Mouse (Mus musculus) midbrain, postnatal 0 days (tissue): ENCODE measurements around the gene Afdn. TPM values are rescaled to one million over a fixed set of nuclear protein-coding genes. Genes with fewer than 3 reads are reported as not detected.

Source experiments
- ATAC-seq: fragments of 200-750 bp; cut with Nextera tagmentation; 2 replicates; pipeline ENCODE4 v1.8.0; 2017; ENCODE audit warnings: moderate number of reproducible peaks, mild to moderate bottlenecking, moderate TSS enrichment, moderate library complexity; ENCODE audit not compliant: low FRiP score
- DNase-seq: peaks from one replicate; pipeline ENCODE4 v3.0.0-alpha.2; 2015; ENCODE audit warnings: low spot score
- H3K27ac ChIP-seq: fragments of 300-500 bp; sonication (generic); 2 replicates; pipeline ENCODE4 v1.5.1; 2014; ENCODE audit warnings: low read depth, mild to moderate bottlenecking, low read length, mixed read lengths
- H3K27me3 ChIP-seq: fragments of 300-500 bp; sonication (generic); 2 replicates; pipeline ENCODE4 v1.6.1; 2014; ENCODE audit warnings: low read length, control low read depth, mixed read lengths; ENCODE audit not compliant: insufficient read depth
- H3K36me3 ChIP-seq: fragments of 300-500 bp; sonication (generic); 2 replicates; pipeline ENCODE4 v1.6.1; 2014; ENCODE audit warnings: low read length, control low read depth, mixed read lengths; ENCODE audit not compliant: insufficient read depth
- H3K4me1 ChIP-seq: fragments of 300-500 bp; sonication (generic); 2 replicates; pipeline ENCODE4 v1.6.1; 2014; ENCODE audit warnings: mild to moderate bottlenecking, control low read depth, antibody characterized with exemption, low read length, mixed read lengths; ENCODE audit not compliant: insufficient read depth
- H3K4me2 ChIP-seq: fragments of 300-500 bp; sonication (generic); 2 replicates; pipeline ENCODE4 v1.6.1; 2014; ENCODE audit warnings: low read depth, mild to moderate bottlenecking, low read length, mixed read lengths; ENCODE audit not compliant: poor library complexity, severe bottlenecking
- H3K4me3 ChIP-seq: fragments of 300-500 bp; sonication (generic); 2 replicates; pipeline ENCODE4 v1.5.1; 2014; ENCODE audit warnings: low read depth, mild to moderate bottlenecking, low read length, moderate library complexity
- H3K9ac ChIP-seq: fragments of 300-500 bp; sonication (generic); replicated peaks from 2 replicates; pipeline ENCODE4 v1.6.1; 2014; ENCODE audit warnings: mild to moderate bottlenecking, low read length, moderate library complexity, mixed read lengths; ENCODE audit not compliant: poor library complexity, severe bottlenecking
- H3K9me3 ChIP-seq: fragments of 300-500 bp; sonication (generic); 2 replicates; pipeline ENCODE4 v1.6.1; 2016; ENCODE audit warnings: low read length, control low read depth
- CTCF ChIP-seq: IDR thresholded peaks from 2 replicates; pipeline ENCODE4 v1.5.1; 2016; ENCODE audit warnings: antibody characterized with exemption, mild to moderate bottlenecking
- WGBS: fragments of 180-500 bp; shearing (Covaris S2); extraction: QIAGEN DNeasy Blood & Tissue Kit; methylation state at CpG from one replicate; pipeline ENCODE4 v1.1.7; 2014; 5-methylcytosine and 5-hydroxymethylcytosine counted together
- polyA plus RNA-seq: library from polyadenylated mRNA; unstranded; fragments of >200 nt; fragmentation: Nextera tagmentation; extraction: Ambion mirVana; gene quantifications from 2 replicates; pipeline ENCODE4 v1.2.1, GENCODE M21; 2015
- total RNA-seq: library from RNA; depleted of rRNA; stranded (reverse); fragments of >200 nt; gene quantifications from 2 replicates; pipeline ENCODE4 v1.2.3, GENCODE M21; 2014

Afdn gene
- total and polyA plus RNA-seq, 2 experiments from 2014 or later, result 100 to 138 TPM

DNA sequence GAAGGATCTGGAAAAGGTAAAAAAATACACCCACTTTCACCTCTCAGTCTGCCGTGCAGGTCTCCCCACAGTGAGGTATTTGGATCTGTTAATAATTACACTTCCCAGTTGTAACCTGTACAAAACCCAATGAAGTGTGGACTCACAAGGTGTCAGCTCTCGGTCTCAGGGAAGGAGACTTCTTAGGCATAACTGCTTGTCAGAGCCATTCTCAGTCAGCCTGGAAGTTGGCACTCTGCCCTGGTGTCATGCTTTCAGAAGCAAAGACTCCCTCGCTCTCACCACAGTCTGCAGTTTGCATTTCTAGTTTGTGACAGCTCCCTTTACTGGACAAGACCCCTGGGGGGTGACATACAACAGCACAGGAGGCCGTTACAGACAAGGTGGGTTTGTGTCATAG lies 15.5 kb upstream of the Afdn start:
- no peak overlapping the region for H3K9ac ChIP-seq
- H3K36me3 ChIP-seq, result no peaks in the 10 kb centered on the region
- H3K4me1 ChIP-seq, result peaks cover 7% of the 10 kb centered on the region; the same call in 1 of the 2 replicates
- TF ChIP-seq CTCF, result no peak
- ATAC-seq (no peak), DNase-seq (peak; percentile 70)
- 44% methylated on average over 4 of the region's 4 CpGs for WGBS
- no peak overlapping the region for H3K4me2 ChIP-seq
- no peaks in the 10 kb centered on the region for H3K9me3 ChIP-seq
- no peak overlapping the region for H3K27ac ChIP-seq
- H3K27me3 ChIP-seq, result no peaks in the 10 kb centered on the region
- no peak overlapping the region for H3K4me3 ChIP-seq

GRCm38 (mm10) chr17:13745373-13745772 lies 15.0 kb upstream of the Afdn start:
- Histone ChIP-seq H3K27ac (no peak overlapping the region), H3K4me1 (peaks cover 7% of the 10 kb centered on the region; the same call in 1 of the 2 replicates), H3K9ac (no peak overlapping the region), H3K9me3 (no peaks in the 10 kb centered on the region), H3K4me2 (no peak overlapping the region), H3K4me3 (no peak overlapping the region), H3K27me3 (no peaks in the 10 kb centered on the region), H3K36me3 (no peaks in the 10 kb centered on the region)
- peak; percentile 57 for DNase-seq
- 44% methylated on average over 2 of the region's 2 CpGs for WGBS
- no peak for TF ChIP-seq CTCF
- peak; percentile 62; the same call in 1 of the 2 replicates for ATAC-seq

GRCm38 (mm10) chr17:13746330-13746729 lies 14.0 kb upstream of the Afdn start:
- Histone ChIP-seq H3K4me3 (no peak overlapping the region), H3K27ac (no peak overlapping the region), H3K4me1 (peaks cover 7% of the 10 kb centered on the region; the same call in 1 of the 2 replicates), H3K9me3 (no peaks in the 10 kb centered on the region), H3K27me3 (no peaks in the 10 kb centered on the region), H3K4me2 (no peak overlapping the region), H3K36me3 (no peaks in the 10 kb centered on the region), H3K9ac (no peak overlapping the region)
- TF ChIP-seq CTCF, result no peak
- WGBS, result 73% methylated on average over 6 of the region's 6 CpGs
- no peak for ATAC-seq
- DNase-seq, result no peak

GRCm38 (mm10) chr17:13747681-13748080 lies 12.7 kb upstream of the Afdn start:
- no peak overlapping the region for H3K9ac ChIP-seq
- TF ChIP-seq CTCF, result no peak
- ATAC-seq (no peak), DNase-seq (no peak)
- H3K4me3 ChIP-seq, result no peak overlapping the region
- no peak overlapping the region for H3K27ac ChIP-seq
- peaks cover 7% of the 10 kb centered on the region; the same call in 1 of the 2 replicates for H3K4me1 ChIP-seq
- WGBS, result 89% methylated on average over 9 of the region's 9 CpGs
- H3K4me2 ChIP-seq, result no peak overlapping the region
- no peaks in the 10 kb centered on the region for H3K27me3 ChIP-seq
- no peaks in the 10 kb centered on the region for H3K9me3 ChIP-seq
- no peaks in the 10 kb centered on the region for H3K36me3 ChIP-seq

GRCm38 (mm10) chr17:13749027-13749426 lies 11.3 kb upstream of the Afdn start:
- Histone ChIP-seq H3K27ac (no peak overlapping the region), H3K9ac (no peak overlapping the region), H3K27me3 (no peaks in the 10 kb centered on the region), H3K4me3 (no peak overlapping the region), H3K36me3 (no peaks in the 10 kb centered on the region), H3K4me1 (peaks cover 7% of the 10 kb centered on the region; the same call in 1 of the 2 replicates), H3K4me2 (no peak overlapping the region), H3K9me3 (no peaks in the 10 kb centered on the region)
- no peak for DNase-seq
- ATAC-seq, result no peak
- 95% methylated on average over 4 of the region's 4 CpGs for WGBS
- no peak for TF ChIP-seq CTCF

DNA sequence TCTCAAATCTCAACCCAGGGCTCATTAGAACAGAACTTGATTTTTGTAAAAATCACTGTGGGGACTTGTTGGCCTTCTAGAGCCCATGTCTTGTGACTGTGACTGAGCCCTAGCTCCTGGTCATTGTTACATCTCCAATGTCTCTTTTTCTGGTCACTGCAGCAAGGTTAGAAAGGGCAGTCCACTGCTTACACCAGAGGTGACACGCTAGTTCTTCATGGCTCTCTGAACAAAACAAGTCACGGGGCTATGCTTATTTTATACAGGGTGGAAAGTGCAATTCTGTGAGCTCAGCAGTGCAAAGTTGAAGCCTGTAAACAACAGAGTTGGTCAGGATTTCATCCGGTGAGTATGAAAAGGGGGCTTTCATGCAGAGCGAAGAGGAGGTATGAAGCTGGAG lies 6.4 kb upstream of the Afdn start:
- TF ChIP-seq CTCF, result no peak
- Histone ChIP-seq H3K9ac (no peak overlapping the region), H3K27ac (no peak overlapping the region), H3K36me3 (no peaks in the 10 kb centered on the region), H3K9me3 (no peaks in the 10 kb centered on the region), H3K4me2 (no peak overlapping the region), H3K4me3 (no peak overlapping the region), H3K27me3 (no peaks in the 10 kb centered on the region), H3K4me1 (0 out of 2 replicates have a peak, but pooled peaks cover 4% of the 10 kb centered on the region)
- 86% methylated on average over 4 of the region's 4 CpGs for WGBS
- ATAC-seq (no peak), DNase-seq (no peak)
